Mouse (Mus musculus) ES-E14 (cell line): ENCODE results near the gene Rdh11. TPM values are rescaled to one million over a fixed set of nuclear protein-coding genes. Genes with fewer than 3 reads are reported as not detected.

Source experiments
- DNase-seq: peaks from one replicate; pipeline ENCODE4 v3.0.0-alpha.2; 2013; ENCODE audit warnings: low read depth, low spot score
- H3K27ac ChIP-seq: 2 replicates; pipeline ENCODE4 v1.5.1; 2012; ENCODE audit warnings: low read depth, mild to moderate bottlenecking, low read length, moderate library complexity, mixed read lengths; ENCODE audit not compliant: poor library complexity, insufficient read depth, severe bottlenecking
- H3K36me3 ChIP-seq: 2 replicates; pipeline ENCODE4 v1.6.1; 2012; ENCODE audit warnings: mild to moderate bottlenecking, low read length, moderate library complexity, mixed read lengths; ENCODE audit not compliant: control insufficient read depth, poor library complexity, insufficient read depth, severe bottlenecking
- H3K4me1 ChIP-seq, 2 experiments: fragments of 150-350 bp in 1 of 2; sonication (generic) in 1 of 2; 2 replicates each; pipeline ENCODE4 v1.6.1; 2012; ENCODE audit warnings: low read length in 2 of 2, mild to moderate bottlenecking in 1 of 2, mixed read lengths in 1 of 2; ENCODE audit not compliant: control insufficient read depth in 2 of 2, insufficient read depth in 2 of 2, poor library complexity in 1 of 2
- H3K4me3 ChIP-seq, 2 experiments: fragments of 150-350 bp in 1 of 2; sonication (generic) in 1 of 2; 2 replicates each; pipeline ENCODE4 v1.5.1; 2012; ENCODE audit warnings: low read length in 2 of 2, low read depth in 1 of 2, mild to moderate bottlenecking in 1 of 2, mixed read lengths in 1 of 2; ENCODE audit not compliant: insufficient read depth in 1 of 2, poor library complexity in 1 of 2, severe bottlenecking in 1 of 2
- H3K9ac ChIP-seq: 2 replicates; pipeline ENCODE4 v1.6.1; 2012; ENCODE audit warnings: low read depth, mild to moderate bottlenecking, low read length, mixed read lengths; ENCODE audit not compliant: poor library complexity, insufficient read depth, severe bottlenecking
- H3K9me3 ChIP-seq: fragments of 150-350 bp; sonication (generic); 2 replicates; pipeline ENCODE4 v1.6.1; 2012; ENCODE audit warnings: low read depth, mild to moderate bottlenecking, low read length; ENCODE audit not compliant: control insufficient read depth, insufficient read depth
- CHD2 ChIP-seq: IDR thresholded peaks from 2 replicates; pipeline ENCODE4 v1.6.1; 2014; ENCODE audit warnings: mild to moderate bottlenecking, low read depth, low read length, inconsistent platforms
- HCFC1 ChIP-seq: IDR thresholded peaks from 2 replicates; pipeline ENCODE4 v1.6.1; 2012; ENCODE audit warnings: low read length, inconsistent platforms, borderline replicate concordance; ENCODE audit not compliant: insufficient read depth
- MAFK ChIP-seq: IDR thresholded peaks from 2 replicates; pipeline ENCODE4 v1.6.1; 2014; ENCODE audit warnings: mild to moderate bottlenecking, low read depth, low read length, inconsistent platforms; ENCODE audit not compliant: insufficient read depth
- ZC3H11A ChIP-seq: IDR thresholded peaks from 2 replicates; pipeline ENCODE4 v1.6.1; 2012; ENCODE audit warnings: low read depth, mild to moderate bottlenecking, inconsistent platforms, low read length, borderline replicate concordance
- ZNF384 ChIP-seq: IDR thresholded peaks from 2 replicates; pipeline ENCODE4 v1.6.1; 2012; ENCODE audit warnings: low read depth, low read length, inconsistent platforms
- in situ Hi-C, 2 experiments: fragments of 600-800 bp; cut with MboI; formaldehyde crosslinking; loops; one replicate each; pipeline ENCODE4 v1.15.1; 2025; ENCODE audit warnings: low sequenced_read_pairs in 2 of 2, inconsistent platforms in 1 of 2; ENCODE audit not compliant: unreplicated experiment in 2 of 2
- total RNA-seq: library from RNA; depleted of rRNA; stranded (reverse); fragments of 300-350 nt; gene quantifications from 2 replicates; pipeline ENCODE4 v1.2.3, GENCODE M21; 2012

The Rdh11 gene
- total RNA-seq, 1 experiment = 33.5 TPM

DNA sequence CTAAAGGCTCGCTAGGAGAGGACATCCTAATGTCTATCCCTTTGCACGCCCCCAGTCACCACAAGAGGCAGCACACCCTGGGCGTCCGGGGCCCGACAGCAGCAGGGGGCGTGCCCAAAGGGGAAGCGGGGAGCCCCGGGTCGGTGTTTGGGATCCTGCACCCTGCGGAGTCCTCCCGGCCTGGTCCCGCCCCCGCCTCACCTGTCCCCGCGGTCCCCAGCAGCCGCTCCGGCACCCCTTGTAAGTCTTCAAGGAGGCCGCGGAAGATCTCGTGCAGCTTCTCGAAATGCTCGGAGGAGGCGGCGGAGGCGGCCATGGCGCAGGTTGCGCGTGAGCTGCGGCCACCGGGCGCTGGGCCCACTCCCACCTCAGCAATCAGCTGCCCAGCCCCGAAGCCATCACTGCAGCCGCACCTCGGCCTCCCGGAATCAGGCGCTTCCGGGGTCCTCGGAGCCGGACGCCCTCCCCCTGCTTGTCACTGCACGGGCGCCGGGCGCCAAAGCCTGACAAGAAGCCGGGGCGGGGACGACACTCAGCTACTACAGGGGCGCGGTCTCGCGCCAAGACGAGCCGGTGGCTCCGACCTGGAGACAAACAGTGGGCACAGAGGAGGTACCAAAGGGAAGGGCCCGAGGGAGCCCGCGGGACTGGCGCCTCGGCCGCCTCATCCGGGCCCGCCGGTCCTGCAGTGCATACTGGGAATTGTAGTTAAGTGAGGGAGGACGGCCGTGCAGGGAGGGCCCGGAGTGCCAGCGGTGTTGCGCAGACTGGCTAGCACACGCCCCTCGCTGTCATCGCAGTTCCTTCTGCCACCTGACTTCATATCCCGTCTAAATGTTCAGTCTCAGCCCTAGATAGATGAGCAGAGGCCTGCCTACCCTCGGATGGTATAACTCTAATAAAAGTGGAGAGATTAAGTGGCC lies 19.8 kb downstream of the Rdh11 start, which contains the start of gene Vti1b:
TSS of gene Vti1b (minus strand) at position 649 of the 923 bp plus-strand sequence.
- Histone ChIP-seq H3K9ac (peak within 1 kb of the TSS; percentile 83), H3K9me3 (no peaks in the 10 kb centered on the region), H3K36me3 (peaks cover 3% of the 10 kb centered on the region; the same call in 1 of the 2 replicates), H3K27ac (peak within 1 kb of the TSS; percentile 68; the same call in 1 of the 2 replicates), H3K4me3 (peak within 1 kb of the TSS; percentile 73 to 95), H3K4me1 (peaks cover 0 to 3% of the 10 kb centered on the region in 2 experiments; a peak in 1 of 4 replicates)
- peak; percentile 75 for DNase-seq
- in situ Hi-C loops = no loop called here
- TF ChIP-seq CHD2 = no peak
- TF ChIP-seq HCFC1 = peak; percentile 96
- no peak for TF ChIP-seq ZC3H11A
- TF ChIP-seq MAFK = no peak
- no peak for TF ChIP-seq ZNF384

GRCm38 (mm10) chr12:79171269-79171995 lies 20.7 kb downstream of the Rdh11 start:
- no peak for DNase-seq
- H3K27ac ChIP-seq = no peak overlapping the region
- TF ChIP-seq ZC3H11A (no peak), ZNF384 (no peak), HCFC1 (no peak), CHD2 (no peak), MAFK (no peak)

DNA sequence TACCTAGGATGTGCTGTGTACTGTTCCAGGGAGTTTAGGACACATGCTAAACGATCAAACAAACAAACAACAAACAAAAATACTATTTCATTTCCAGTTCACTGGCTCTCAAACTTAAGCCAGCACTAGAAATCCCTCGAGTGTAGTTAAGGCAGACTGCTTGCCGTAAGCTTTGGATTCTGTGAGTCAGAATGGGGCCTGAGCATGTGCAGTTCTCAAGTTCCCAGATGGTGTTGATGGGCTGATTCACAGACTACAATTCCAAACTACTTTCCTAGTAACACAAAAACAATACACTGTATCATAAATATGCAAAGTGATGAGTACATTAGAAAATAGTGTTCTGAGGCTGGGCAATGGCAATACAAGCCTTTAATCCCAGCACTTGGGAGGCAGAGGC lies 21.7 kb downstream of the Rdh11 start:
- H3K9me3 ChIP-seq = no peaks in the 10 kb centered on the region
- H3K4me3 ChIP-seq = no peak overlapping the region
- no peak overlapping the region for H3K9ac ChIP-seq
- no peak overlapping the region for H3K27ac ChIP-seq
- DNase-seq = no peak
- in situ Hi-C loops = no loop called here
- no peak for TF ChIP-seq ZC3H11A
- no peak for TF ChIP-seq HCFC1
- no peak for TF ChIP-seq CHD2
- TF ChIP-seq MAFK = no peak
- no peak for TF ChIP-seq ZNF384
- H3K36me3 ChIP-seq = no peaks in the 10 kb centered on the region
- H3K4me1 ChIP-seq = peaks cover 0 to 3% of the 10 kb centered on the region in 2 experiments; a peak in 1 of 4 replicates

More at GRCm38 (mm10) chr12:79171269-79171995, 20.7 kb downstream of the Rdh11 start:
- peaks cover 0 to 3% of the 10 kb centered on the region in 2 experiments; a peak in 1 of 4 replicates for H3K4me1 ChIP-seq
- peak overlapping the region; percentile 83; the same call in 1 of the 2 replicates for H3K9ac ChIP-seq
- H3K4me3 ChIP-seq = peak overlapping the region; percentile 73 to 95
- no peaks in the 10 kb centered on the region; the same call in 1 of the 2 replicates for H3K36me3 ChIP-seq
- in situ Hi-C loops = no loop called here
- H3K9me3 ChIP-seq = no peaks in the 10 kb centered on the region

DNA sequence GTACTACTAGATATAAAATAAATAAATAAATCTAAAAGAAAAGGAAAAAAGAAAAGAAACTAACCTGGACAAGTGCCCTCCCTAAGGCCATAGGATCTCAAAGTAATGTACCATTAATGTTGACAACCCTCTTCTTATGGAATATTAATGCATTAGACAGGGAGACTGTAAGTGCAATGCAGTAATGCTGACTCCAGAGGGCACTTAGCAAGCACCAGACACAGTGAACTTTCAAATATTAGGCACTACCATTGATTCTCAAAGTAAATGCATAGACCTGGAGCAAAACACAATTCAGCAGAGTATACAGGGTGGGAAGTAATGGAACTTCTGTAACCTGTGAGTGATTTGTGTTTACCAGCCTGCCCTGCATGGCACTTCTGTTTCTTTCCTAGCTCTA lies 22.9 kb downstream of the Rdh11 start:
- Histone ChIP-seq H3K4me1 (peaks cover 0 to 3% of the 10 kb centered on the region in 2 experiments; a peak in 1 of 4 replicates), H3K9me3 (no peaks in the 10 kb centered on the region), H3K36me3 (no peaks in the 10 kb centered on the region), H3K9ac (no peak overlapping the region), H3K27ac (no peak overlapping the region), H3K4me3 (no peak overlapping the region)
- TF ChIP-seq HCFC1 = no peak
- TF ChIP-seq CHD2 = no peak
- in situ Hi-C loops = no loop called here
- DNase-seq = no peak
